Mouse (Mus musculus) kidney, embryonic 16.5 days (tissue): ENCODE data around the gene Chd1l. TPM values are rescaled to one million over a fixed set of nuclear protein-coding genes. Genes with fewer than 3 reads are reported as not detected.

ENCODE experiments used
- ATAC-seq: fragments of 200-750 bp; cut with Nextera tagmentation; 2 replicates; pipeline ENCODE4 v1.8.0; 2017; ENCODE audit warnings: moderate TSS enrichment; ENCODE audit not compliant: low FRiP score, low TSS enrichment
- H3K27ac ChIP-seq: fragments of 300-500 bp; sonication (generic); 2 replicates; pipeline ENCODE4 v1.5.1; 2014; ENCODE audit warnings: low read length
- H3K27me3 ChIP-seq: fragments of 300-500 bp; sonication (generic); 2 replicates; pipeline ENCODE4 v1.6.1; 2014; ENCODE audit warnings: low read length, control low read depth, mixed read lengths; ENCODE audit not compliant: insufficient read depth
- H3K36me3 ChIP-seq: fragments of 300-500 bp; sonication (generic); 2 replicates; pipeline ENCODE4 v1.6.1; 2014; ENCODE audit warnings: low read length, control low read depth, mixed read lengths; ENCODE audit not compliant: insufficient read depth
- H3K4me1 ChIP-seq: fragments of 300-500 bp; sonication (generic); 2 replicates; pipeline ENCODE4 v1.6.1; 2014; ENCODE audit warnings: low read length, control low read depth, mixed read lengths; ENCODE audit not compliant: insufficient read depth
- H3K4me2 ChIP-seq: fragments of 300-500 bp; sonication (generic); replicated peaks from 2 replicates; pipeline ENCODE4 v1.6.1; 2014; ENCODE audit warnings: low read depth, low read length
- H3K4me3 ChIP-seq: fragments of 300-500 bp; sonication (generic); 2 replicates; pipeline ENCODE4 v1.5.1; 2014; ENCODE audit warnings: mild to moderate bottlenecking, low read length
- H3K9ac ChIP-seq: fragments of 300-500 bp; sonication (generic); replicated peaks from 2 replicates; pipeline ENCODE4 v1.6.1; 2014; ENCODE audit warnings: low read length
- H3K9me3 ChIP-seq: fragments of 300-500 bp; sonication (generic); 2 replicates; pipeline ENCODE4 v1.6.1; 2016; ENCODE audit warnings: low read length, control low read depth
- WGBS: fragments of 180-500 bp; shearing (Covaris S2); extraction: QIAGEN DNeasy Blood & Tissue Kit; methylation state at CpG from one replicate; pipeline ENCODE4 v1.1.7; 2014; 5-methylcytosine and 5-hydroxymethylcytosine counted together
- polyA plus RNA-seq: library from polyadenylated mRNA; unstranded; fragments of >200 nt; fragmentation: Nextera tagmentation; extraction: Ambion mirVana; gene quantifications from 2 replicates; pipeline ENCODE4 v1.2.1, GENCODE M21; 2015

Gene Chd1l
- polyA plus RNA-seq, 1 experiment from 2014 or later = 19.0 TPM

DNA sequence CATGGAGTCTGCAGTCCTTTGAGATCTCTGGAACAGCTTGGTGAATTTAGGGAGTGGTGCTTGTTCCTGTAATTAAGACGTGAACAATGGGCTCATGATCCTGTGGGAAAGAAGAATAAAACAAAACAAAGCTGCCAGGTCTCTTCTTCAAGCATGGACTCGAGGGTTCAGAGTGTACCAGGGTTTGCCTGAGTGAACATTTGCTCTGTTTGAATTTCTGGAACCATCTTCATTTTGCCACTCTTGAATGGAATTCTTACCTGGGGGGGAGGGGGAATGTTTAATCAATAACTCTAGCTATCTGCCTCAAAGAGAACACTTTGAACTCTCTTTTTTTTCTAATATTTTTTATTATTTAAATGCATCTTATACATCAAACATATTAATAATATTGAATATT, 14.6 kb upstream of the Chd1l start:
- H3K36me3 ChIP-seq = no peaks in the 10 kb centered on the region
- ATAC-seq = no peak
- no peak overlapping the region for H3K4me3 ChIP-seq
- 44% methylated on average over 2 of the region's 2 CpGs for WGBS
- H3K9me3 ChIP-seq = no peaks in the 10 kb centered on the region
- no peak overlapping the region for H3K4me2 ChIP-seq
- peaks cover 8% of the 10 kb centered on the region; the same call in 1 of the 2 replicates for H3K4me1 ChIP-seq
- no peak overlapping the region for H3K27ac ChIP-seq
- no peak overlapping the region for H3K9ac ChIP-seq
- H3K27me3 ChIP-seq = no peaks in the 10 kb centered on the region

GRCm38 (mm10) chr3:97620657-97621056, 10.7 kb upstream of the Chd1l start:
- Histone ChIP-seq H3K9me3 (no peaks in the 10 kb centered on the region), H3K4me2 (no peak overlapping the region), H3K27ac (no peak overlapping the region), H3K4me1 (no peaks in the 10 kb centered on the region), H3K4me3 (no peak overlapping the region), H3K36me3 (no peaks in the 10 kb centered on the region), H3K27me3 (no peaks in the 10 kb centered on the region), H3K9ac (no peak overlapping the region)
- no peak for ATAC-seq
- 87% methylated on average over 4 of the region's 4 CpGs for WGBS

DNA sequence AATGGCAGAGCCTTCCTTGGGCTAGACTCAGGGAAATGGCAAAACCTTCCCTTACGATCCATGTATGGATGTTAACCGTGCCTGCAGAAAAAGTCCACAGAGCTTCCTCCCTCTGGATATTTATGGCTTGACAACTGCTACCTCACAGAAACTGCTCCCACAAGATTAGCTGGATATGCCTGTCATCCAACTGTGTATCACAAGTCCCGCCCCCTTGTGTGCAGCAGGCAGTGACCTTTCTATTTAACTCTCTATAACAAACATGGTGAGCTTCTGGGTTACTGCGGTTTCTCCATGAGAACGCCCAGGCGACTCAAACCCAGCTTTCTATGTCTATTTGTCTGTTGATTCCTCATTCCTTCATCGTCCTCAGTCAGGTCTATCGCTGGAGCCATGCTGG, 7.9 kb upstream of the Chd1l start:
- Histone ChIP-seq H3K36me3 (no peaks in the 10 kb centered on the region), H3K27me3 (no peaks in the 10 kb centered on the region), H3K4me2 (no peak overlapping the region), H3K4me1 (no peaks in the 10 kb centered on the region), H3K27ac (no peak overlapping the region), H3K9me3 (no peaks in the 10 kb centered on the region), H3K4me3 (no peak overlapping the region), H3K9ac (no peak overlapping the region)
- ATAC-seq = no peak
- WGBS = 77% methylated on average over 8 of the region's 8 CpGs

DNA sequence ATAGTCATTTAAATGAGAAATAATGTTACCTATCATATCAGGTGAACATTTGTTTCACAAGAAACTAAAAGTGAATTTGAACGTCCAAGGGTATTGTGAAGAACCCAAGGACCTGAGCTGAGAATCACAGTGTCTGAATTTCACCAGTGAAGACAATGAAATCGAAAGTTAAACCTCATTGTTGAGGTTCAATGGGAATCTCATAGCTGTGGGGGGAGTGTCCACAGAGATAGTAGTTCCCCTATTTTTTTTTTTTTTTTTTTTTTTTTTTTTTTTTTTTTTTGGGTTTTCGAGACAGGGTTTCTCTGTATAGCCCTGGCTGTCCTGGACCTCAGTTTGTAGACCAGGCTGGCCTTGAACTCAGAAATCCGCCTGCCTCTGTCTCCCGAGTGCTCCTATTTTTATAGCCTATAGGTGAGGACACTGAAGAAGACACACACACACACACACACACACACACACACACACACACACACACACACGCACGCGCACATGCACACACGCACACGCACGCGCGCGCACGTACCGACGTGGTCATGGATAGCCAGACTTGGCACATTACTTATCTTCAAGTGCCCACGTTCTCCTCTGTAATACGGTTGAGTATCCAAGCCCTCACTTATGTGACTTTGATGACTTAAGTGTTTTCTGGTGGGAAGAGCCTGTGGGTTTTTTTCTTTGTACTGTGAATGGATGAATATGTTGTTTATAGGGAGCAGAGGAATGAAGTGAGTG, 7.3 kb upstream of the Chd1l start:
- H3K4me3 ChIP-seq = no peak overlapping the region
- H3K9me3 ChIP-seq = no peaks in the 10 kb centered on the region
- no peaks in the 10 kb centered on the region for H3K27me3 ChIP-seq
- 91% methylated on average over 19 of the region's 19 CpGs for WGBS
- H3K4me1 ChIP-seq = no peaks in the 10 kb centered on the region
- no peaks in the 10 kb centered on the region for H3K36me3 ChIP-seq
- ATAC-seq = no peak
- H3K27ac ChIP-seq = no peak overlapping the region
- H3K9ac ChIP-seq = no peak overlapping the region
- H3K4me2 ChIP-seq = no peak overlapping the region

GRCm38 (mm10) chr3:97615933-97616332, 5.9 kb upstream of the Chd1l start:
- ATAC-seq = no peak
- no peak overlapping the region for H3K9ac ChIP-seq

DNA sequence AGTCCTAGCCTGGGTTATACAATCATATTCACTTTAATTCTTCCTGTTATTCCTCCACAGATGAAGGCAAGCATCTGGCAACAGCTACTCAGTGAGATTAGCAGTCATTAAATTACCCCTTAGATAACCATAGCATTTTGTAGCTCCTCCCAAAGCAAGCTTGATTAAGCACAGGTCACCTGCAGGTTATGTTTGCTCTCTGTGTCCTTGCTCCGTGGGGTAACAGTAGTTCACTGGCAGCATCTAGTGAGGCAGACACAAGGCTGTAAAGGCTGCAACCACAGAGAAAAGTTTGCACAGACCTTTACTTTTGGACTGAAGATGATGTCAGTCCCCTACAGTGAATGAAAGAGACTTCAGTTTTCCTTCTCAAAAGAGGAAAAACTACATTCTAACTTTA, 5.2 kb upstream of the Chd1l start:
- no peak for ATAC-seq
- no peak overlapping the region for H3K27ac ChIP-seq
- 3% methylated on average over 1 of the region's 1 CpGs for WGBS

More at GRCm38 (mm10) chr3:97615933-97616332, 5.9 kb upstream of the Chd1l start:
- H3K36me3 ChIP-seq = no peaks in the 10 kb centered on the region
- 87% methylated on average over 4 of the region's 4 CpGs for WGBS
- no peak overlapping the region for H3K4me3 ChIP-seq
- no peaks in the 10 kb centered on the region for H3K4me1 ChIP-seq
- no peak overlapping the region for H3K27ac ChIP-seq
- H3K9me3 ChIP-seq = no peaks in the 10 kb centered on the region
- H3K27me3 ChIP-seq = no peaks in the 10 kb centered on the region
- H3K4me2 ChIP-seq = no peak overlapping the region

DNA sequence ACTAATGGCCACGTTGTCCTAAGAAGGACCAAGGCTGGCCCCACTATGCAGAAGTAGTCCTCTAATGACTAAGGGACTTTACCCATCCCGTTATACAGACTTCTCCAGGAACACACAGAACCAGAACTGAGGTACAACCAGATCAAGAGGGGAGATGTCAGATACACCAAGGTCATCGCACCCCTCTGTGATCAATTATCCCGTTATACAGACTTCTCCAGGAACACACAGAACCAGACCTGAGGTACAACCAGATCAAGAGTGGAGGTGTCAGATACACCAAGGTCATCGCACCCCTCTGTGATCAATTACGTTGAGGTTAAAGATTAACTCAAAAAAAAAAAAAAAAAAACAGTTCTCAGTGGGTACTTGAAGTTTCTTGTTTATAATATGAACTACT, 1.0 kb upstream of the Chd1l start:
- Histone ChIP-seq H3K36me3 (no peaks in the 10 kb centered on the region), H3K27ac (no peak overlapping the region), H3K4me1 (0 out of 2 replicates have a peak, but pooled peaks cover 4% of the 10 kb centered on the region), H3K27me3 (no peaks in the 10 kb centered on the region), H3K9ac (no peak overlapping the region), H3K4me3 (no peak overlapping the region), H3K4me2 (no peak overlapping the region), H3K9me3 (no peaks in the 10 kb centered on the region)
- ATAC-seq = no peak
- 81% methylated on average over 6 of the region's 6 CpGs for WGBS

More for the DNA sequence above, 5.2 kb upstream of the Chd1l start:
- no peak overlapping the region for H3K9ac ChIP-seq
- no peaks in the 10 kb centered on the region for H3K9me3 ChIP-seq
- no peaks in the 10 kb centered on the region for H3K36me3 ChIP-seq
- no peaks in the 10 kb centered on the region for H3K27me3 ChIP-seq
- no peaks in the 10 kb centered on the region for H3K4me1 ChIP-seq
- H3K4me3 ChIP-seq = no peak overlapping the region
- H3K4me2 ChIP-seq = no peak overlapping the region

DNA sequence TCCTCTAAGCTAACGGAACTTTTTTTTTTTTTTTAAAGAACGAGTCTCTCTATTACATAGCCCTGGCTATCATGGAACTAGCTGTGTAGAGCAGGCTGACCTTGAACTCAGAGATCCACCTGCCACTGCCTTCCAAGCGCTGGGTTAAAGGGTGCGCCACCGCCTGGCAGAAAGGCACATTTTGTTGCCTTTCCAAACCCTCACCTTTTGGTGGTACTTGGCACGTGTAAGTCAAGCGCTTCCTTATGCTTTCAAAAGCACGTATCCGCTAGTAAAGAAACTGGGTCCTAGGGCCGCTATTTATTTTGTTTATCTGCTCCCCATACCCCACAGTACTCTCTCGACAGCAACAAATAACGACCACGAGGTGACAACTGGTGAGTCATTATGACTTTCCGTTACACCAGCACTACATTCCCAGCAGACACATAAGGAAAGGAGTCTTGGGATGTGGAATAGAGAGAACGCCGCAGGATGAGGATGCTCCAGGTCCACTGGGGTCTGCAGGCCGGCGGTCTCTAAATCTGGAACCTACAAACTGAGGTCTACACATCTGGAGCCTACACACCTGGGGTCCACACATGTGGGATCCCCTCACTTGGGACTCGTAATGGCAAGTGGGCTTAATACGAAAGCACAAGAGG, 680 bp downstream of the Chd1l start:
- ATAC-seq = no peak; the same call in 1 of the 2 replicates
- H3K36me3 ChIP-seq = no peaks in the 10 kb centered on the region
- H3K4me3 ChIP-seq = peak overlapping the region; percentile 70
- H3K4me2 ChIP-seq = peak overlapping the region; percentile 57
- H3K9me3 ChIP-seq = no peaks in the 10 kb centered on the region
- H3K9ac ChIP-seq = peak overlapping the region; percentile 86
- 0 out of 2 replicates have a peak, but pooled peaks cover 4% of the 10 kb centered on the region for H3K4me1 ChIP-seq
- H3K27ac ChIP-seq = peak overlapping the region; percentile 92
- no peaks in the 10 kb centered on the region for H3K27me3 ChIP-seq
- WGBS = 4% methylated on average over 20 of the region's 20 CpGs

DNA sequence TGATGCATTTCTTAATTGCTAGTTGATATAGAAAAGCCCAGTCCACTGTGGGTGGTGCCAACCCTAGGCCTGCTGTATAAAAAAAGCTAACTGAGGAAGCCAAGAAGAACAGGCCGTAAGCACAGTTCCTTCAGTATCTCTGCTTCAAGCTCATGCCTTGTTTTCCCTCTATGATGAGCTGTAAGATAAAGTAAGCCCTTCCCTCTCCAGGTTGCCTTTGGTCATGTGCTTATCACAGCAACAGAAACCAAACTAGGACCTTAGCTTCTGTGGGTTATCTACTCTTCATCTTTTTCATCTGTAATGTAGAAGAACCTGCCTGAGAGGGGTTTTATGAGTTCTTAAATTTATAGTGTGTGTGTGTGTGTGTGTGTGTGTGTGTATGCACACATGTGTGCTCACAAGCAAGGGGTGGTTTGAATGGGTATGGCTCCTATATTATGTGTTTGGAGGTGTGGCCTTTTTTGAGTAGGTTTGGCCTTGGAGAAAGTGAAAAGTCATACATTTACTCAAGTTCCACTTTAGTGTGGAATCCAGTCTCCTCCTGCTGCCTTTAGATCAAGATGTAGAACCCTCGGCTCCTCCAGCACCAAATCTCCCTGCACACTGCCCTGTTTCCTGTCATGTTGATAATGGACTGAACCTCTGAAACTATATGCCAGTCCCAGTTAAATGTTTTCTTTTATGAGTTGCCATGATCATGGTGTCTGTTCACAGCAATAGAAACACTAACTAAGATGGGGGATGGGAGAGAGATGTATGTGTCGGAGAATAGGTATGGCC, 9.8 kb downstream of the Chd1l start:
- Histone ChIP-seq H3K9me3 (no peaks in the 10 kb centered on the region), H3K4me1 (no peaks in the 10 kb centered on the region), H3K4me3 (no peak overlapping the region), H3K27ac (no peak overlapping the region), H3K4me2 (no peak overlapping the region), H3K9ac (no peak overlapping the region), H3K27me3 (no peaks in the 10 kb centered on the region), H3K36me3 (peaks cover 4% of the 10 kb centered on the region; the same call in 1 of the 2 replicates)
- whole genome bisulfite sequencing = 96% methylated on average over 3 of the region's 3 CpGs
- ATAC-seq = no peak
